Mouse (Mus musculus): ENCODE results near the gene Ecm1. TPM values are rescaled to one million over a fixed set of nuclear protein-coding genes. Genes with fewer than 3 reads are reported as not detected.
A peak's percentile ranks its signal among the peaks of the same experiment; 100 is the strongest.

Ecm1 gene
- polyA plus RNA-seq, 1 experiment from 2014 or later, result 16.8 TPM

DNA sequence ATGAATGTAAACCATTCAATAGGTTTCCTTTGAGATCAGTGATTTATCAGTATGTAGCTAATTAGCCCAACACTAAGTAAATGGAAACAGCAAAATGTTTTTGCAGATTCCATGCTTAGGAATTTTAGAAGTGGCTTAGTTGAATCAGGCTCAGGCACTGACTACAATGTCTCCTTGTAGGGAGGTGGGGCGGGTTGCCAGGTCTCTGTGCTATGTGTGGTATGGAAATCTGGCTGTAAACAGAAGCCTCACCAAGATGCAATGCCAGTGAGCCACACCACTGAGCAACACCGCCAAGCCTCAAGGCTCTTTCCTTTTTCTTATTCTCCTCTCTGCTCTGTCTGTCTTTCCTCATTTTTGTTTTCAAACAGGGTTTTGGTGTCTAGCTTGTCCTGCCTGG lies 10.5 kb downstream of the Ecm1 start:
- DNase-seq (ENCODE audit: low spot score), result no peak

DNA sequence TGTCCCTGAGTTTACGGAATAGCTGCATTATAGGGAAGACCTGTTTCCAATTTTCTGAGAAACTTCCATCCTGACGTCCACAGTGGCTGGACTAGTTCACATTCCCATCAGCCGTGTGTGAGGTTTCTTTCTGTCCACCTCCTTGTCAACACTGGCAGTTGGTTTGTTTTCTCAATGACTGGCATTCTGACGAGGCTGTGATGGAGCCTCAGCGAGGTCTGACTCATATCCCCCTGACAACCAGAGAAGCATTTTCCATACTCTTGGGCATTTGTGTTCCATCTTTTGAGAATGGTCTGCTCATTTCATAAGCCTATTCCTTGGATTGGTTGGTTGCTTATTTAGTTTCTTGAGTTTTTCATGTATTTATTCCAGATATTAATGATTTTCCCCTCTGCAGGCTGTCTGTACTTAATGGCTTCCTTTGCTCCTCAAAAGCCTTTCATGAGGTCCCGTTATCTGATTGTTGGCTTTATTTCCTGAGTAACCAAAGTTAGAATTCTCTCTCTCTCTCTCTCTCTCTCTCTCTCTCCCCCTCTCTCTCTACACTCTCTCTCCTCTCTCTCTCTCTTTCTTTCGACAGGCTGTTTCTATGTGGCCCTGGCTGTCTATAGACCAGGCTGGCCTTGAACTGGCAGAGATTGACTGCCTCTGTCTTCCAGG lies 12.5 kb downstream of the Ecm1 start:
- DNase-seq (ENCODE audit: low spot score), result no peak

DNA sequence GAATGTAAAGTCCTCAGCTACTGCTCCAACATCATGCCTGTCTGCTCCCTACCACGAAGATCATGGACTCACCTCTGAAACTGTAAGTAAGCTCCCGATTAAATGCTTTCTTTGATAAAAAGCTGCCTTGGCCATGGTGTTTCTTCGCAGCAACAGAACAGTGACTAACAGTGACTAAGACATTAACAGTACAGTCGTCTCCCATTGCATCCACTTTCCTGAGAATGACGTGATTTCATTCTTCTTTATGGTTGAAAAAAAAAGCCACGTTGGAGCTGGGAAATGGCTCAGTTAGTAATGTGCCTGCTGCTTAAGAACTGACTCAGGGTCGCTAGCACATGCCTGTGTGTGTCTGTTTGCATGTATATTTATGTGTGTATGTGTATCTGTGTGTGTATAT lies 13.5 kb downstream of the Ecm1 start:
- DNase-seq (ENCODE audit: low spot score), result no peak

DNA sequence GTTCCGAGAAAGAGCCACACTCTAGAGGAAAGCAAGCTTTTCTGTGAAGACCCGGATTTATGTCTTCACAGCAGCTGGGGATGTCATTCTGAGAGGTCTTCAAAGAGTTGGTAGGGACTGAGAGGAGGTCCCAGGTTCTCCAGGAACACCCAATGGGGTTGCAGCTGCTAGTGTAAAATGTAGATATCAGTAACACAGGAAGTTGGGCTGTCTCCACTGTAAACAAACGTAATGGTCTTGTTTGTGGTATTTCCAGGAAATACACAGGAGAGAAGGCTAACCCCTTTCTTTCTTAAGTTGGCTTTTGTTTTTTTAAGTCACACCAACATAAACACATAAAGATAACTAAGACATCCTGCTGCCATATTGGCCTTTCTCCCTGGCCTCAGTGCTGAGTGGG lies 17.0 kb downstream of the Ecm1 start:
- DNase-seq (ENCODE audit: low spot score), result peak; percentile 78

DNA sequence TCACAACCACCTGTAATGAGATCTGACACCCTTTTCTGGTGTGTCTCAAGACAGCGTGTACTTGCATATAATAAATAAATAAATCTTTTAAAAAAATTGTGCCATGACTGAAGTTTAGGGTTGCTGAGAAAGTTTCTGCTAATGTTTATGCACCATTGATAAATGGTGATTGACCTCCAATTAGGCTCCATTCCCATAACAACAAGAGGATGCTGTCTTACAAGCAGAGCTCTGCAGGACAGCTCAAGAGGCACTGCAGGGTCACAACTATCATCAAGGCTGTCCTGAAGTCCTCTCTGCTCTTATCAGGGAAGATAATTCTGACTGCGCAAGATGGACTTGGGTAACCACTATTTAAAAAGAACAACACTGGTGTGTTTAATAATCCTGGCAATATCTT lies 21.2 kb downstream of the Ecm1 start:
- no peak for DNase-seq (ENCODE audit: low spot score)

DNA sequence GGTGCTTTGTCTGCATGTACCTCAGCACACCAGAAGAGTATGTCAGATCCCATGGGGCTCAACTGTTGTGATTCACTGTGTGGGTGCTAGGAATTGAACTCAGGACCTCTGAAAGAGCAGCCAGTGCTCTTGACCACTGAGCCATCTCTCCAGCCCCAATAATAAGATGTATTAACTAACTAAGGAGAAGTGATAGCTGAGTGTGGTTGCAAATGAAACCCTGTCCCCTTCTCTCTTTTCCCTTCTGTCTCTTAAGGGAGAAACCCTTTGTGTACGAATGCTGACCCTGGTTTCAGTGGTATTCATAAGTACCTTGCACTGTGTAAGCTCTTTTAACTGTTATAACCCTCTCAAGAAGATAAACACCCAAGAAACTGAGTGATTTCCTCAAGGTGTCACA lies 23.3 kb downstream of the Ecm1 start:
- DNase-seq (ENCODE audit: low spot score), result no peak

DNA sequence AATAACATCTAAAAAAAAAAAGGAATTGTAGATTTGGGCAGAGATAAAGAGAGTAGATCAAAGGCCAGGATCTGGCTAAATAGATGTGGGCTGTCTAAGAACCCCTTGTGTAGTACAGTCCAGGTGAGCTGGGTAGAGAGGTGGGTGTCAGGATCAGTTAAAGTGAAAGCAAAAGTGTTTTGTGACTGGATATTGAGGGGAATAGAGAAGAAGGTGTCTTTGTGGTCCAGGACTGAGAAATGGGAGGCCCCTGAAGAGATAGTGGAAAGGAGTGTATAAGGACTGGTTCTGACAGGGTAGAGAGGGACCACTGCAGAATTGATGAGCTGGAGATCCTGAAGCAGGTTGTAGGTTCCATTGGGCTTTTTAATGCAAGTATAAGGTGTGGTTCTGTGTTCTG lies 29.4 kb downstream of the Ecm1 start:
- no peak for DNase-seq (ENCODE audit: low spot score)

DNA sequence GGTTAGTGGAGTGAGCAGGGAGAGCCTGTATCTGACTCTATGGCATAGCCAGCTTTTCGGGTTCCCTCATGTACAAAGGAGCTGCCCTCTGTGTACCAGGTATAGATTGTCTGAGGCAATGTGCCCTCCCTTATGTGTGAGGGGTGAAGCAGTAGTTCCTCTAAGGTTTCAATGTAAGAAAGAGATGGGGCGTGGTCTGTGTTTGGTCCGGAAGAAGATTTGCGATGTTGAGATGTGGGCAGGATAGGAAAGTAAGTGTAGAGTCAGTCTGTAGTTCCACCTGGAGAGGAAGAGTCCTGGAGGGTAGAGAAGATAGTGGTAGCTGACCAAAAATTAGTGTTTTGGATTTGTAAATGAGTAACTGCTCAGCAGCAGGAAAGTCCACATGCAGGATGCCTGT lies 30.3 kb downstream of the Ecm1 start:
- peak; percentile 33 for DNase-seq (ENCODE audit: low spot score)

DNA sequence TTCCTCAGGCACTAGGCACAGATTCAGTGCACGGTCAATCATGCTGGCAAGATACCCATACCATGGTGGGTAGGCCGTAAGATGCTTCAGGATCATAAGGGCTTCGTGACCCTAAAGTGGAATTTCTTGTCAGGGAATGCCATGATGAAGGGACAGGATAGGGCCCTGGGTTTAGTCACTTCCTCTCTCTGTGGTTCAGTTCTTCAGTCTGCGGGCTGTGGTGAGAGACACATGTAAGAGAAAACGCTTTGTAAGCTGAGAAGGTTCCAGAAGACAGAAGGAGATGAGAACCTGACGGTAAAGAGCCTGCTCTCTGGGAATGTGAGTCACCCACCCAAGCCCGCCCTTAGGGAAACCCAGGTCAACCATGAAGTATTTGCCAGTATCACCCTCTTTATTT lies 31.9 kb downstream of the Ecm1 start:
- DNase-seq (ENCODE audit: low spot score), result peak; percentile 66

DNA sequence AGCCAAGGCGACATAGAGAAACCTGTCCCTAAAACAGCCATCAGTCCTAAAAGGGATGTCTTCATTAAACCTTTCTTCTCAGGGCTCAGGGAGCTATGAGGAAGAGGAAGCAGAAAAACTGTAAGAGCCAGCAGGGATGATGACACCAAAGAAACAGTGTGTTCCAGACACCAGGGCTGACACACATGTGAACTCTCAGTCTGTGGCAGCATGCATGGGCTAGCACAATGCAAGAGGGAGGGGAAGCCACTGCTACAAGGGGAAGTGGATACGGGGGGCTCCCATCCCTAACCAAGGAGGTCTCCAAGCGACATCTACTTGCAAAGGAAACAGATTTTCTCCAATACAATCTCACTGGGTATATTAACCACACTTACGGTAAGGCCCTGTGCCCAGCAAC lies 33.1 kb downstream of the Ecm1 start:
- DNase-seq (ENCODE audit: low spot score), result no peak

DNA sequence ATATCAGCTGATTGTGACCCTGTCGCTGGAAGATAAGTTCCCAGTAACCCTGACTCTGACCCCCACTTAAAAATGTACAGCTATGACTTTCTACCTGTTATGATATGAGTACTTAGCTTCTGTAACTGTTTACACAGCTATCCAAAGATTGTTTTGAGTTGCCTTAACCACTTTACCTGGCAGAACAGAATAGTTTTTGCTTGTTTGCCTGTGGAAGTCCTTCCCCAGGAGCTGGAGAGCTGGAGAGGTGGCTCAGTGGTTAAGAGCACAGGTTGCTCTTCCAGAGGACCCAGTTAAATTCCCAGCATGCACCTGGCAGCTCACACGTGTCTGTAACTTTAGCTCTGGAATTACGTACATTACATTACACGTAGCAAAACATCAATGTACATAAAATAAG lies 34.8 kb downstream of the Ecm1 start:
- no peak for DNase-seq (ENCODE audit: low spot score)

DNA sequence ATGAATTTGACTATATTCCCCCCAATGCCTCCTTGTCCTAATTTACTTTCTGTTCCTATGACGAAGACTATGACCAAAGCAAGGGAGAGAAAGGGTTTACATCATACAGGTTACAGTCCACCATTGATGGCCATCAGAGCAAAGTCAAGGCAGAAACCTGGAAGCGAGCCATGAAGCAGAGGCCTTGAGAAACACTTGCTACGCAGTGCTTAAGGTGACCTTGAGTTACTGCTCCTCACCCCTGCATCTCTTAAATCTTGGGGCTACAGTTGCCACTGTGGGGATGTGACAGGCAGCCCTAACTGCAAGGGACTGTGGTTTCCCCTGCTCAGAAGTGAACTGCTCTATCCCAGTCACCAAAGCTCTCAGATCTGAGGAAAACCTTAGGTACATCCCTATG lies 36.1 kb downstream of the Ecm1 start:
- no peak for DNase-seq (ENCODE audit: low spot score)

DNA sequence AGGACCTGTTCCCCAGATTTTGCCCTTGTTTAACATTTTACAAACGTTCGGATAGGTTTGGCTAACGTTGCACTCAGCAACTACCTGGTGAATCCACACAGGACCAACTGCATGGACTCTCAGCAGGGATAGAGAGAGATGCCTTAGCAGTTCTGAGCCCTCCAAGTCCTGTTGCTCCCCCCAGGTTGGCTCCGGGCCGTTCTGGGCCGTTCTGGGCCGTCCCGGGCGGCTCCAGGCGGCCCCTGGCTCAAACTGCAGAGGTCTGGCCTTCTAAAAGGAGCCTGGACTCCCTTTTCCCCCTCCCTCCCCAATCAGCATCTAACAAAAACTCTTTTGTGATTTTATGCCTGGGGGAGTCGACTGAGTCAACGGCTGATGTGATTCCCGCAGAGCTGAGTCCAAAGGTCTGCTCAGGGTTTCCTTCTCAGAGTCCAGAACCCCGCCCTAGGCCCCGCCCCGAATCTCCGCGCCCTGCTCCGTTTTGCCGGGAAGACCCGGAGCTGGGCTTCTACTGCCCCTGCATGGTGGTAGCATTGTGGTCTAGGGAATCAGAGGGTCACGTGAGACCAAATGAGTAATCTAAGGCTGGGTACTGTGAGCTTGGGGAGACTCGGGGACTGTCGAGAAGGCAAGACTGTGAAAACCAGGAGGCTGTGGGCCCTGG lies 37.4 kb downstream of the Ecm1 start:
- no peak for DNase-seq (ENCODE audit: low spot score)

DNA sequence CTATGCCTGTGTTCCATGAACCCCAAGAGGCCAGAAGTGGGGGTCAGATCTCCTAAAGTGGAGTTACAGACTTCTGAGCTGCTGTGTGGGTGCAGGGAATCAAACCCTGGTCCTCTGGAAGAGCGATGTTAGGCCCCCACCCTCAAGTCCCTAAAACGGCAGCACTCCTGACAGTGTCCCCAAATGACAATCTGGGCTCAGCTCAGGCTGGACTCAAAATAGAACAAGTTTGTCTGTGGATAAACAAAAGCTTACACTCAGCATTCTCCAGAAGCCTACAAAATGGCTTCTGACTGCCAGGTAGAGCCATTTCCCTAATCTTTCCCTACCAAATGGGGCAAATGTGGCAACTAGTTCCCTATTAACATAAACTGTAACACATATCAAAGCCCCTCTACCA lies 38.3 kb downstream of the Ecm1 start:
- DNase-seq (ENCODE audit: low spot score), result no peak

DNA sequence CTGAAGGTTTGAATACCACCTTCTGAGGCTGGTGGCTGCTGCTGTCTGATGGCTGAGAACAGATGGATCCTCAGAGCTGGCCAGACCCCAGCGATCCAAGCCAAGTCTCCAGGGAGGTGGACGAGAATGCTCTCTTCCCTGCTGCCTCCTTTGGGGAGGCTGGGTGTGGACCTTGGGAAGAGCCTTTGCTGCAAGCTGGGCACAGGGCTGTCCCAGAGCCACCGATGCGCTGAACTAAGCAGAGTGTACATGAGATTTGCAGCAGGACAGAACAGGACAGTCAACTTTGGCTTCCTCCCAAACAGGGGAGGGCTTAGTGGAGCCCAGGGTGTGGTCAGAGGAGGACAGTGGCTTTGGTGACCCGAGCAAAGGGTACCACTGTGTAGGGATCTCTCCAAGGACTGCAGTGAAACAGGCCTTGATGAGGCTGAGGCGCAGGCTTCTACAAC lies 39.1 kb downstream of the Ecm1 start:
- DNase-seq (ENCODE audit: low spot score), result no peak

DNA sequence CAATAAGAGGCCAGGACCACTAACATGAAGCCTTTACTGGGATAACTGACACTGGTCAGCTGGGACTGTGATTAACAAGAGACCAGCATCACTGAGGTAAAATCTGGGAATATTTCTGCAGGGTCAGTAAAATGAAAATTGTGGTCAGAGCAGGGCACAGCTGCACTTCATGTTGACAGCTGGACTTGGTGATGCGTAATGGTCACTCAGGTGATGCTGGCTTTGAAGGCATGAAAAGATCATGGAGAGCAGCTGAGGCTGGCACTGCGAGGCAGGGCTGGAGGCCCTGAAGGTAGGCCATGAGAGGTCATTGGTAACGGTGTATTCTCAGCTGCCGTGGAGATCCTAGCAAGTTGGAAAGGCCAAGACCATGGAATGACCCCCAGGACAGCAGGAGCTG lies 41.1 kb downstream of the Ecm1 start:
- no peak for DNase-seq (ENCODE audit: low spot score)

DNA sequence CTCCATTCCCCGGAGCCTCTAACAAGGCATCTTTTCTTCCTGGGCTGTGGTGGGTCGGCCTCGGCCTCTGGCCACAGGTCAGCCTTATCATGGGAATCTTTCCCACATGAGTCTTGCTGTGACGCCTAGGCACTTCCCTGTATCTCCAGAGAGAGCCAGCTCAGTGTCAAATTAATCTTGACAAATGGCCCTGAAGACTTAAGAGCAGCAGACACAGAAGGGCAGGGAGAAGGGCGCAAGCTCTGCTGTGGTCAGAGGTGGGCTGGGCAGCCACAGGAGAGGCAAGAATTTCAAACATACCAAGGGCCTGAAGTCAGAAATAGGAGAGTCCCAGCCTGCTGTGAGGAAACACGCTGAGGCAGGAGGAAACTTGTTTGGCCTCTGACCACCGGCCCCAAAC lies 43.0 kb downstream of the Ecm1 start:
- DNase-seq (ENCODE audit: low spot score), result no peak

DNA sequence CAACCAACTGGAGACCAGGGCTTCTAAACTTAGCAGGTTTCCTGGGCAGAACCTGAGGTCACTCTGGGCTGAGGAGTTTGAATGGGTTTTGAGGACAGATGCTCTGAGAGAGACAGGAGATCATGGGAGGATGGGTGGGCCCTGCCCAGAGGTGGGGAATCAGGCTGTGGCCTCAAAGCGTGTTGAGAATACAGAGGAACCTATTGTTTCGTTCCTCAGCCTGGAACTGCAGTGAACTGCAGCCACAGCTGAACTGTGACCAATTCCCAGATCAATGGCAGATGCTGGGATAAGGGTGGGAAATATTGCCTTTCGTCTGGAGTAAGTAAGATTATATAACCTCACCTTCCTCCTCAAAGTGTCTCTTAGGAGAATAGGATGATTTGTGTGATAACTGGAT lies 43.6 kb downstream of the Ecm1 start:
- DNase-seq (ENCODE audit: low spot score), result no peak

DNA sequence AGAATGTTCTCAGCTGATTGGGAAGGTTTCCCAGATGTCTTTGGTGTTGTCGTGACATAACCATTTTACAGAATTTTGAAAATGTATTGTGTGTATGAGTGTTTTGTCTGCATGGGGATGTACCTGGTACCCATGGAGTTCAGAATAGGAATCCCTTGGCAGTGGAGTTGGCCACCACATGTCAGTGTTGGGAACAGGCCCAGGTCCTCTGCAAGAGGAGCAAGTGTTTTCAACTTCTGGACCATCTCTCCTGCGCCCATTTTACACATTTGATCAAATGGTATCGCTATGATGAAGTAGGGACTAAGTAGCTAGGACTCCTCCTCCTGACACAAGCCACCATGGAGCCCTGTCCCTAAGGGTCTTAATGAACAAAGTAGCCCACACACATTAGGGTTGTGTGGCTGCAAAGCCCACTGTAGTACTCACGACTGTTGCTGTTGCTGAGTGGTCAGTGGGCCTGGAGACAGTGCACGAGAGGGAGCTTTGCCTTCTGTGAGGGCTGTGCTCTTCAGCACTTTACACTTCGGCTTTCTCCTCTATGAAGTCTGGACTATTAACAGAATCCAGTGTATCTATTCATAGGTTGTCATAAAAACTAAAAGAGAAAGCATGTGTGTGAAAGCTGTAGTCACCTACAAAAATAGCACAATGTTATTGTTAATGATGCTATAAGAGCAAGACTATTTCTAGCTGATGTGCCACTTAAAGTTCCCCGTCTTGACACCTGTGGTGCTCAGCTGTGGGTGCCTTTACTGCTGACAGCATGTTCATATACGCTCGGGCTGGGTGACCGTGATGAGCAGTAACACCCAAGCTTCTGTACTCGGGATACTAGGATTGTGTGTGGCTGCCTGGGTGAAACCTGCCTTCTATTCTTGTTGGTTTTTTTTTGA lies 44.3 kb downstream of the Ecm1 start:
- DNase-seq (ENCODE audit: low spot score), result no peak

DNA sequence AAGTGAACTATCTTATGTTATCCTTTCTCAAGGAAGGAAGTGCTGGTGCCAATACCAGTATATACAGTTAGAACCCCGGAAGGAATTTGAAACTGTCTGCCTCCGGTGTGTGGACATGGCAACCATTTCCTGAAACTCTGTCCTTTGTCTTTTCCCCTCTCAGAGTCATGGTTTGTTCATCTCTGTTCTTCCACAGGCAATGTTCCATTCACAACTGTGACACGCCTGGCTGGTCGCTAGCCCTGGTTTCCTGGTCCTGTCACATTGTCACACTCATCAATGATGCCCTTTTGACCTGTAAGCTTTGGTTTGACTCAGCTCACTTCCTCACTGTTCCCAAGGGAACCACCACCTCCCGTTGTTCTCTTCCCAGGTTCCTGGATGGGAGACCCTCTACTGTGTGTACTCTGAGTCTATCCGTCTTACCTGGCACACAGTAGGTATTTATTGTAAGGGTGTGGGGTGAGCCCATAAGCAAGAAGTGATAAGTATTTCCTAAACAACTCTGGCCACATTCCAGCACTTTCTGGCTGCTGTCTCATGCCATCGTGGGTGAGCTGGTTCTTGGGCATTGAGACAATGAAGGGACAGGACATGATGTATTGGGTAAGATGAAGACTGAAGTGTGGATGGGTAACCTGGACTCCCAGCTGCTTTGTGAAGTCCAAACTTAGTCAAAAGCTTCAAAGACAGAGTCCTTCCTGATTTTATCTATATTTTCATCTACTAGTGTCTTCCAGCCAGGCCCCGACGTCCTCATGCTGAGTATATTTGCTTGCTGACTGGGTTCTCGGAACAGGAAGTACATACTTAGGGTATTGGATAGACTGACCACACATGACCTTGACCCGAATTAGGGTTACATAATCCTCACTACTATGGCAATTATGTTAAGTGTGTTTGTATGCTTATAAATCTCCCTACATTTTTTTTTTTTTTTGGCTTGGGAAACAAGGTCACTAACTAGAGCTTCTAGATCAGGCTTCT lies 45.3 kb downstream of the Ecm1 start:
- no peak for DNase-seq (ENCODE audit: low spot score)

DNA sequence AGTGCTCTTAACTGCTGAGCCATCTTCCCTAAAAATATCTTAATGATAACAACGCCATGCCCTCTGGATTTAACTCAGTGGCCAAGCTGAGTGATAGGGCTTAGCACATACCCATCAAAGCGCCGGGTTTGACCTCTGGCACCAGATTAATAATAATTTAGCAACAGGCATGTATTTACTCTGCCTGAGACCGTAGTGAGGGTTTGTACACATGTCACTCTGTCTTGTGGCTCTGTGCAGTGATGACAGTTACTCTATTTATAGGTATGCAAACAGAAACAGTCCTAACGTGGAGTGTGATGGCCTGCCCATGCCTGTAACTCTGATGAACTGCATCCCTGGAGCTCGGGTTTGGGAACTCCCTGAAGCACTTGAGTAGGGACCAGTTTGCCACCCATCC lies 46.7 kb downstream of the Ecm1 start:
- DNase-seq (ENCODE audit: low spot score), result no peak

Measured in thymus, postnatal 0 days (tissue).